10 mouse cellular contexts compared by ENCODE assay signal in the genomic region with DNA sequence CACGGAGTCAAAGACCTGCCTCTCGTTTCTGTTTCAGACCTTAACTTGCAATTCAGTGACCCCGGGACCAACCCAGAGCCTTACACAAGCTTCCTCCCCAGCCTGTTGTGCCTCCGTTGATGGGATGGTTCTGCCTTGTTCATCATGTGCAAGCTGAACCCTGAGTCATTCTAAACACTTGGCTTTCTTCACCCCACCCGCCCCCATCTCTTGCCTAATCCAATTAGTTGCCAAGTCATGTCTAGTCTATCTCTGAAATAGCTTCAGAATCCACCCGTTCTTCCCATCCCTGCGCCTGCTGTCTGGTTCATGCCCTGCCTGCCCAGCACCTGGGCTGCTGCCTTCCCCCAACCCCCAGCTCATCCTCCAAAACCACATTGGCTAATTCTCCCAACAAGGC. TPM values are rescaled to one million over a fixed set of nuclear protein-coding genes. Genes with fewer than 3 reads are reported as not detected.
DNase-seq lines count a peak whose midpoint lies in the region; ATAC-seq lines count a peak whose summit lies in the region.
"Had no signal": no experiment of that assay in that cellular context is flagged by ENCODE, and none has a peak within 500 bp of the region (broad histone marks: within the 10 kb centered on the region; RNA-seq: fewer than 3 reads in every experiment).

No protein-coding gene starts in this region.

- peak; percentile 38; the same call in 1 of the 2 replicates for ATAC-seq in monocyte, adult 5-6 weeks (replicated peaks; ENCODE audit: insufficient number of reproducible peaks, low FRiP score, low TSS enrichment, poor library complexity, severe bottlenecking)
- ATAC-seq in cerebellum, adult (ENCODE audit: insufficient number of reproducible peaks, low FRiP score, low TSS enrichment): no peak
- ATAC-seq: forebrain, postnatal 0 days had no signal

- peak; percentile 45 for DNase-seq in ovary, adult 18-20 months (ENCODE audit: low spot score)
- DNase-seq in ovary, postnatal 14 days (ENCODE audit: low spot score): no peak
- DNase-seq in adrenal gland, adult 8-10 months: peak; percentile 74
- DNase-seq in heart, adult 9 months (ENCODE audit: low spot score in 2 of 2): peak; percentile 39 to 71
- no peak for DNase-seq in thymus, postnatal 4 days
- no peak for DNase-seq in cerebellum, postnatal 4 days (ENCODE audit: low spot score in 2 of 2)
- DNase-seq: forebrain, postnatal 0 days; kidney, postnatal 36 days had no signal

RNA-seq across cellular contexts. Expression of a gene that starts 9.9 kb away (rescaled TPM):
- 10 to 100 TPM; 81.1 to 93.8 (median 85.9) TPM for total RNA-seq in adrenal gland, adult 8-10 months (2022)
- 9.7 to 15.8 TPM (median 10.2 TPM) in 3 replicates for total RNA-seq in monocyte, adult 5-6 weeks (2017)

RNA-seq across cellular contexts. Expression of a gene that starts 26.9 kb away (rescaled TPM):
- total RNA-seq in adrenal gland, adult 8-10 months (2022): 1 to 10 TPM in 2 of 4 experiments, under 1 TPM in 2; 0.49 to 1.9 (median 1.3) TPM
- total RNA-seq in monocyte, adult 5-6 weeks (2017): not detected in 3 replicates

Comparison
In these comparisons a context has a peak if more than half of its experiments do, and no peak if none do; other contexts are left out.
1. DNase-seq: peak in ovary, adult 18-20 months (single experiment), adrenal gland, adult 8-10 months (single experiment) and heart, adult 9 months (2 of 2); none in ovary, postnatal 14 days (single experiment), thymus, postnatal 4 days (single experiment) and cerebellum, postnatal 4 days (0 of 2).